Mouse (Mus musculus): Measurements from ENCODE around the gene Psmb3. TPM values are rescaled to one million over a fixed set of nuclear protein-coding genes. Genes with fewer than 3 reads are reported as not detected.
"Not testable (repeated sequence)": the region's sequence is repeated elsewhere in the genome, so short reads cannot be mapped to it uniquely, and the experiment has no call there.

Gene Psmb3
- polyA plus RNA-seq, 1 experiment from 2014 or later: 79.7 TPM

- no peaks in the 10 kb centered on the region for H3K79me2 ChIP-seq (ENCODE audit: inconsistent target)
- H3K27ac ChIP-seq: no peak overlapping the region
- WGBS (ENCODE audit: missing documents): 90% methylated on average over 9 of the region's 9 CpGs
- H3K4me3 ChIP-seq (ENCODE audit: inconsistent target): no peak overlapping the region
- peaks cover 7% of the 10 kb centered on the region; the same call in 1 of the 2 replicates for H3K36me3 ChIP-seq (ENCODE audit: inconsistent target)
Observed at GRCm38 (mm10) chr11:97695712-97696401, 7.3 kb upstream of the Psmb3 start.

GRCm38 (mm10) chr11:97696669-97697068 is 6.5 kb upstream of the Psmb3 start:
- no peak overlapping the region for H3K27ac ChIP-seq
- 0 out of 2 replicates have a peak, but pooled peaks cover under 1% of the 10 kb centered on the region for H3K36me3 ChIP-seq (ENCODE audit: inconsistent target)
- 96% methylated on average over 6 of the region's 8 CpGs for WGBS (ENCODE audit: missing documents)
- H3K4me3 ChIP-seq (ENCODE audit: inconsistent target): no peak overlapping the region
- H3K79me2 ChIP-seq (ENCODE audit: inconsistent target): no peaks in the 10 kb centered on the region

GRCm38 (mm10) chr11:97697199-97697890 is 5.9 kb upstream of the Psmb3 start:
- no peak overlapping the region for H3K27ac ChIP-seq
- no peak overlapping the region for H3K4me3 ChIP-seq (ENCODE audit: inconsistent target)
- WGBS (ENCODE audit: missing documents): 86% methylated on average over 8 of the region's 11 CpGs
- no peaks in the 10 kb centered on the region for H3K79me2 ChIP-seq (ENCODE audit: inconsistent target)
- no peaks in the 10 kb centered on the region for H3K36me3 ChIP-seq (ENCODE audit: inconsistent target)

GRCm38 (mm10) chr11:97697891-97698529 is 5.2 kb upstream of the Psmb3 start:
- no peak overlapping the region for H3K27ac ChIP-seq
- WGBS (ENCODE audit: missing documents): 78% methylated on average over 11 of the region's 14 CpGs
- no peaks in the 10 kb centered on the region for H3K79me2 ChIP-seq (ENCODE audit: inconsistent target)
- no peaks in the 10 kb centered on the region for H3K36me3 ChIP-seq (ENCODE audit: inconsistent target)
- H3K4me3 ChIP-seq (ENCODE audit: inconsistent target): peak overlapping the region; percentile 46; the same call in 1 of the 2 replicates

- H3K79me2 ChIP-seq (ENCODE audit: inconsistent target): peaks cover 7% of the 10 kb centered on the region
- H3K4me3 ChIP-seq (ENCODE audit: inconsistent target): peak overlapping the region; percentile 46
- no peaks in the 10 kb centered on the region for H3K36me3 ChIP-seq (ENCODE audit: inconsistent target)
- WGBS (ENCODE audit: missing documents): 1% methylated on average over 46 of the region's 63 CpGs
- no peak overlapping the region for H3K27ac ChIP-seq
Observed at GRCm38 (mm10) chr11:97698741-97699611, 4.2 kb upstream of the Psmb3 start.

- no peaks in the 10 kb centered on the region for H3K36me3 ChIP-seq (ENCODE audit: inconsistent target)
- H3K4me3 ChIP-seq (ENCODE audit: inconsistent target): peak overlapping the region; percentile 46
- H3K27ac ChIP-seq: peak overlapping the region; percentile 43
- WGBS (ENCODE audit: missing documents): 0% methylated on average over 5 of the region's 9 CpGs
- peaks cover 14% of the 10 kb centered on the region for H3K79me2 ChIP-seq (ENCODE audit: inconsistent target)
Observed at GRCm38 (mm10) chr11:97699626-97700002, 3.6 kb upstream of the Psmb3 start.

- peaks cover 19% of the 10 kb centered on the region for H3K79me2 ChIP-seq (ENCODE audit: inconsistent target)
- WGBS (ENCODE audit: missing documents): 1% methylated on average over 85 of the region's 85 CpGs
- H3K36me3 ChIP-seq (ENCODE audit: inconsistent target): no peaks in the 10 kb centered on the region
- H3K27ac ChIP-seq: peak within 1 kb of the TSS; percentile 43
- H3K4me3 ChIP-seq (ENCODE audit: inconsistent target): peak within 1 kb of the TSS; percentile 46
Observed at GRCm38 (mm10) chr11:97700003-97700745, 3.0 kb upstream of the Psmb3 start, which contains the start of gene Pcgf2. Gene Pcgf2, minus strand, starts transcription at chr11:97700497.

- peak overlapping the region; percentile 46 for H3K4me3 ChIP-seq (ENCODE audit: inconsistent target)
- H3K79me2 ChIP-seq (ENCODE audit: inconsistent target): peaks cover 27% of the 10 kb centered on the region
- H3K36me3 ChIP-seq (ENCODE audit: inconsistent target): peaks cover 2% of the 10 kb centered on the region; the same call in 1 of the 2 replicates
- peak overlapping the region; percentile 27 for H3K27ac ChIP-seq
- WGBS (ENCODE audit: missing documents): 23% methylated on average over 29 of the region's 30 CpGs
Observed at GRCm38 (mm10) chr11:97700746-97701580, 2.2 kb upstream of the Psmb3 start.

GRCm38 (mm10) chr11:97701581-97702392 is 1.4 kb upstream of the Psmb3 start:
- peaks cover 11% of the 10 kb centered on the region; the same call in 1 of the 2 replicates for H3K36me3 ChIP-seq (ENCODE audit: inconsistent target)
- H3K4me3 ChIP-seq (ENCODE audit: inconsistent target): peak overlapping the region; percentile 98; the same call in 1 of the 2 replicates
- H3K27ac ChIP-seq: no peak overlapping the region
- WGBS (ENCODE audit: missing documents): 47% methylated on average over 14 of the region's 15 CpGs
- peaks cover 33% of the 10 kb centered on the region for H3K79me2 ChIP-seq (ENCODE audit: inconsistent target)

- H3K4me3 ChIP-seq (ENCODE audit: inconsistent target): peak overlapping the region; percentile 98
- peaks cover 33% of the 10 kb centered on the region for H3K79me2 ChIP-seq (ENCODE audit: inconsistent target)
- peaks cover 17% of the 10 kb centered on the region; the same call in 1 of the 2 replicates for H3K36me3 ChIP-seq (ENCODE audit: inconsistent target)
- WGBS (ENCODE audit: missing documents): under 1% methylated on average over 24 of the region's 24 CpGs
- H3K27ac ChIP-seq: peak overlapping the region; percentile 35
Observed at GRCm38 (mm10) chr11:97702393-97702745, 830 bp upstream of the Psmb3 start.

- peaks cover 15% of the 10 kb centered on the region for H3K79me2 ChIP-seq (ENCODE audit: inconsistent target)
- 88% methylated on average over 2 of the region's 2 CpGs for WGBS (ENCODE audit: missing documents)
- H3K36me3 ChIP-seq (ENCODE audit: inconsistent target): peaks cover 58% of the 10 kb centered on the region; the same call in 1 of the 2 replicates
- H3K4me3 ChIP-seq (ENCODE audit: inconsistent target); H3K27ac ChIP-seq: not testable (repeated sequence)
Observed at GRCm38 (mm10) chr11:97710067-97710466, 6.9 kb downstream of the Psmb3 start.

GRCm38 (mm10) chr11:97711200-97711900 is 8.2 kb downstream of the Psmb3 start:
- Histone ChIP-seq H3K27ac (no peak overlapping the region), H3K4me3 (ENCODE audit: inconsistent target) (no peak overlapping the region), H3K36me3 (ENCODE audit: inconsistent target) (peaks cover 52% of the 10 kb centered on the region; the same call in 1 of the 2 replicates), H3K79me2 (ENCODE audit: inconsistent target) (peaks cover 2% of the 10 kb centered on the region; the same call in 1 of the 2 replicates)
- 66% methylated on average over 12 of the region's 13 CpGs for WGBS (ENCODE audit: missing documents)
